Mouse (Mus musculus): ENCODE results near the gene Olfr1133. TPM values are rescaled to one million over a fixed set of nuclear protein-coding genes. Genes with fewer than 3 reads are reported as not detected.
"Not testable (repeated sequence)": the region's sequence is repeated elsewhere in the genome, so short reads cannot be mapped to it uniquely, and the experiment has no call there.

The Olfr1133 gene
- polyA plus RNA-seq (2015; fragmentation: Nextera tagmentation; extraction: Ambion mirVana) = not detected in 2 replicates

- DNase-seq (ENCODE audit: low spot score) = no peak
These were observed at the start of gene Olfr1133 for GRCm38 (mm10) chr2:87647274-87647673. Gene Olfr1133, minus strand, starts transcription at chr2:87647374.

GRCm38 (mm10) chr2:87693847-87694246, 46.7 kb upstream of the Olfr1133 start, which contains the start of gene Olfr1136:
Gene Olfr1136, minus strand, starts transcription at chr2:87693947.
- DNase-seq (ENCODE audit: low spot score) = no peak

GRCm38 (mm10) chr2:87673564-87673963, 26.4 kb upstream of the Olfr1133 start, which contains the start of gene Olfr1135:
Gene Olfr1135, minus strand, starts transcription at chr2:87673664.
- DNase-seq (ENCODE audit: low spot score) = no peak

- DNase-seq (ENCODE audit: low spot score) = no peak
These were observed 11.2 kb upstream of the Olfr1133 start, which contains the start of gene Olfr1134 for GRCm38 (mm10) chr2:87658360-87658759. Gene Olfr1134, minus strand, starts transcription at chr2:87658460.

- DNase-seq (ENCODE audit: low spot score) = no peak
These were observed 4.7 kb downstream of the Olfr1133 start for GRCm38 (mm10) chr2:87642441-87642840.

GRCm38 (mm10) chr2:87637435-87637834, 9.7 kb downstream of the Olfr1133 start, which contains the start of gene Olfr1132:
Gene Olfr1132, minus strand, starts transcription at chr2:87637535.
- DNase-seq (ENCODE audit: low spot score) = no peak

GRCm38 (mm10) chr2:87626804-87627203, 20.4 kb downstream of the Olfr1133 start, which contains the start of gene Olfr1131:
Gene Olfr1131, plus strand, starts transcription at chr2:87627104.
- DNase-seq (ENCODE audit: low spot score) = no peak

- DNase-seq (ENCODE audit: low spot score) = not testable (repeated sequence)
These were observed 41.3 kb downstream of the Olfr1133 start, which contains the start of gene Olfr1130 for GRCm38 (mm10) chr2:87605912-87606311. Gene Olfr1130, plus strand, starts transcription at chr2:87606212.

Other genes with a start within 250 kb of the Olfr1133 start
- not detected in 2 replicates for gene Olfr1123, start 230.7 kb downstream of the Olfr1133 start, polyA plus RNA-seq (2015; fragmentation: Nextera tagmentation; extraction: Ambion mirVana)
- 0.09 TPM in 1 of 2 replicates, not detected in the other for gene Olfr1124, start 217.1 kb downstream of the Olfr1133 start, polyA plus RNA-seq (2015; fragmentation: Nextera tagmentation; extraction: Ambion mirVana)
- not detected in 2 replicates for gene Olfr1126, start 193.4 kb downstream of the Olfr1133 start, polyA plus RNA-seq (2015; fragmentation: Nextera tagmentation; extraction: Ambion mirVana)
- gene Pramel7, start 150.3 kb downstream of the Olfr1133 start, polyA plus RNA-seq (2015; fragmentation: Nextera tagmentation; extraction: Ambion mirVana) = not detected in 2 replicates
- not detected in 2 replicates for gene Pramel6, start 140.8 kb downstream of the Olfr1133 start, polyA plus RNA-seq (2015; fragmentation: Nextera tagmentation; extraction: Ambion mirVana)
- gene Olfr153, start 115.6 kb downstream of the Olfr1133 start, polyA plus RNA-seq (2015; fragmentation: Nextera tagmentation; extraction: Ambion mirVana) = not detected in 2 replicates
- gene Olfr1128, start 101.8 kb downstream of the Olfr1133 start, polyA plus RNA-seq (2015; fragmentation: Nextera tagmentation; extraction: Ambion mirVana) = not detected in 2 replicates
- not detected in 2 replicates for gene Olfr1129, start 73.5 kb downstream of the Olfr1133 start, polyA plus RNA-seq (2015; fragmentation: Nextera tagmentation; extraction: Ambion mirVana)
- not detected in 2 replicates for gene Olfr1130, start 41.2 kb downstream of the Olfr1133 start, polyA plus RNA-seq (2015; fragmentation: Nextera tagmentation; extraction: Ambion mirVana)
- gene Olfr1131, start 20.3 kb downstream of the Olfr1133 start, polyA plus RNA-seq (2015; fragmentation: Nextera tagmentation; extraction: Ambion mirVana) = not detected in 2 replicates
- gene Olfr1132, start 9.8 kb downstream of the Olfr1133 start, polyA plus RNA-seq (2015; fragmentation: Nextera tagmentation; extraction: Ambion mirVana) = not detected in 2 replicates
- not detected in 2 replicates for gene Olfr1134, start 11.1 kb upstream of the Olfr1133 start, polyA plus RNA-seq (2015; fragmentation: Nextera tagmentation; extraction: Ambion mirVana)
- not detected in 2 replicates for gene Olfr1135, start 26.3 kb upstream of the Olfr1133 start, polyA plus RNA-seq (2015; fragmentation: Nextera tagmentation; extraction: Ambion mirVana)
- 0.17 and 0.19 TPM in 2 replicates for gene Olfr1136, start 46.6 kb upstream of the Olfr1133 start, polyA plus RNA-seq (2015; fragmentation: Nextera tagmentation; extraction: Ambion mirVana)
- gene Olfr1137, start 65.8 kb upstream of the Olfr1133 start, polyA plus RNA-seq (2015; fragmentation: Nextera tagmentation; extraction: Ambion mirVana) = not detected in 2 replicates
- not detected in 2 replicates for gene Olfr1138, start 92.6 kb upstream of the Olfr1133 start, polyA plus RNA-seq (2015; fragmentation: Nextera tagmentation; extraction: Ambion mirVana)
- gene Olfr1140, start 96.4 kb upstream of the Olfr1133 start, polyA plus RNA-seq (2015; fragmentation: Nextera tagmentation; extraction: Ambion mirVana) = not detected in 2 replicates
- not detected in 2 replicates for gene Olfr1141, start 106.6 kb upstream of the Olfr1133 start, polyA plus RNA-seq (2015; fragmentation: Nextera tagmentation; extraction: Ambion mirVana)
- gene Olfr152, start 132.1 kb upstream of the Olfr1133 start, polyA plus RNA-seq (2015; fragmentation: Nextera tagmentation; extraction: Ambion mirVana) = not detected in 2 replicates
- gene Olfr1143, start 153.2 kb upstream of the Olfr1133 start, polyA plus RNA-seq (2015; fragmentation: Nextera tagmentation; extraction: Ambion mirVana) = not detected in 2 replicates
- not detected in 2 replicates for gene Olfr1145, start 162.4 kb upstream of the Olfr1133 start, polyA plus RNA-seq (2015; fragmentation: Nextera tagmentation; extraction: Ambion mirVana)
- not detected in 2 replicates for gene Olfr1148, start 183.2 kb upstream of the Olfr1133 start, polyA plus RNA-seq (2015; fragmentation: Nextera tagmentation; extraction: Ambion mirVana)
- gene Olfr1150-ps1, start 196.6 kb upstream of the Olfr1133 start, polyA plus RNA-seq (2015; fragmentation: Nextera tagmentation; extraction: Ambion mirVana) = not detected in 2 replicates
- not detected in 2 replicates for gene Olfr1151, start 208.5 kb upstream of the Olfr1133 start, polyA plus RNA-seq (2015; fragmentation: Nextera tagmentation; extraction: Ambion mirVana)
- not detected in 2 replicates for gene Olfr1152, start 219.1 kb upstream of the Olfr1133 start, polyA plus RNA-seq (2015; fragmentation: Nextera tagmentation; extraction: Ambion mirVana)
- not detected in 2 replicates for gene Olfr1153, start 247.6 kb upstream of the Olfr1133 start, polyA plus RNA-seq (2015; fragmentation: Nextera tagmentation; extraction: Ambion mirVana)

Measured in thymus, postnatal 0 days (tissue).